Mouse (Mus musculus) embryonic facial prominence, embryonic 11.5 days (tissue): ENCODE measurements at regions not wholly inside any gene's neighbourhood (a gene's known extent, or its start where the extent isn't known, plus 50 kb on each side); places are given as distances from the start of the nearest gene placed in this dataset.

ENCODE experiments used
- ATAC-seq: fragments of 200-750 bp; cut with Nextera tagmentation; replicated peaks from 2 replicates; pipeline ENCODE4 v1.8.0; 2017; ENCODE audit warnings: low read depth; ENCODE audit not compliant: insufficient number of reproducible peaks, low FRiP score, low TSS enrichment
- DNase-seq: peaks from one replicate; pipeline ENCODE4 v3.0.0-alpha.2; 2015; ENCODE audit warnings: low spot score
- H3K27ac ChIP-seq: fragments of 300-500 bp; sonication (generic); replicated peaks from 2 replicates; pipeline ENCODE4 v1.5.1; 2014; ENCODE audit warnings: mild to moderate bottlenecking, low read depth, low read length, control low read depth
- H3K27me3 ChIP-seq: fragments of 300-500 bp; sonication (generic); 2 replicates; pipeline ENCODE4 v1.6.1; 2014; ENCODE audit warnings: mild to moderate bottlenecking, low read length, moderate library complexity, mixed read lengths; ENCODE audit not compliant: control insufficient read depth, insufficient read depth
- H3K36me3 ChIP-seq: fragments of 300-500 bp; sonication (generic); replicated peaks from 2 replicates; pipeline ENCODE4 v1.6.1; 2014; ENCODE audit warnings: low read depth, mild to moderate bottlenecking, low read length, moderate library complexity, mixed read lengths; ENCODE audit not compliant: control insufficient read depth, insufficient read depth
- H3K4me1 ChIP-seq: fragments of 300-500 bp; sonication (generic); 2 replicates; pipeline ENCODE4 v1.6.1; 2014; ENCODE audit warnings: low read length, mixed read lengths; ENCODE audit not compliant: control insufficient read depth, insufficient read depth
- H3K4me2 ChIP-seq: fragments of 300-500 bp; sonication (generic); 2 replicates; pipeline ENCODE4 v1.6.1; 2014; ENCODE audit warnings: low read depth, mild to moderate bottlenecking, control low read depth, low read length, moderate library complexity
- H3K4me3 ChIP-seq: fragments of 300-500 bp; sonication (generic); 2 replicates; pipeline ENCODE4 v1.5.1; 2014; ENCODE audit warnings: low read depth, low read length, control low read depth
- H3K9ac ChIP-seq: fragments of 300-500 bp; sonication (generic); replicated peaks from 2 replicates; pipeline ENCODE4 v1.6.1; 2014; ENCODE audit warnings: mild to moderate bottlenecking, control low read depth, low read length
- H3K9me3 ChIP-seq: fragments of 300-500 bp; sonication (generic); replicated peaks from 2 replicates; pipeline ENCODE4 v1.6.1; 2016; ENCODE audit warnings: mild to moderate bottlenecking, low read length, inconsistent platforms, mixed read lengths; ENCODE audit not compliant: control insufficient read depth
- WGBS: fragments of 180-500 bp; shearing (Covaris S2); extraction: QIAGEN DNeasy Blood & Tissue Kit; methylation state at CpG from one replicate; pipeline ENCODE4 v1.1.7; 2014; 5-methylcytosine and 5-hydroxymethylcytosine counted together

DNA sequence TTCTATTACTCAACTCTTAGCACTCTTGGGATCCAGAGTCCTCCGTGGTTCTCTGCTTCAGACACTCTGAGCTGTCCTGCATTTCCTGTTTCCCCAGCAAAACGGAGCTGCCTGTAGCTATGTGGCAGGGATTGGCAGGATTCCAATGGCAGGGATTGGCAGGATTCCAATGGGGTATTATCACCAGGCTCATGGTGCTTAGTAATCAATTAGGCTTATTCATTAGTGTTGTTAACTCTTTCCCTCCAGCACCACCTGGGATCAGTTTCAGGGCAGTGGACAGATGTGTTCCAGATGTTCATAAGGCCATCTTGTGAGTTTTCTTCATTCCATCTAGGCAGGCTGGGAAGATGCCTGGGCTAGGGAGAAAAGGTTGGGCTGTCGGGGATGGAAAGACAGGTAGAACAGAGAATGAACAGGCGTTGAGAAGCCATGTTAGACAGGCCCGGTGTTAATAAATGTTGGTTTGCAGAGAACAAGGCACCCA lies 163.5 kb downstream of the Emp1 start:
- Histone ChIP-seq H3K4me1 (no peaks in the 10 kb centered on the region), H3K4me2 (no peak overlapping the region), H3K4me3 (no peak overlapping the region), H3K9ac (no peak overlapping the region), H3K27ac (no peak overlapping the region), H3K36me3 (no peaks in the 10 kb centered on the region), H3K27me3 (no peaks in the 10 kb centered on the region), H3K9me3 (no peaks in the 10 kb centered on the region)
- DNase-seq (peak; percentile 72), ATAC-seq (peak; percentile 84)
- 35% methylated on average over 5 of the region's 5 CpGs for WGBS

DNA sequence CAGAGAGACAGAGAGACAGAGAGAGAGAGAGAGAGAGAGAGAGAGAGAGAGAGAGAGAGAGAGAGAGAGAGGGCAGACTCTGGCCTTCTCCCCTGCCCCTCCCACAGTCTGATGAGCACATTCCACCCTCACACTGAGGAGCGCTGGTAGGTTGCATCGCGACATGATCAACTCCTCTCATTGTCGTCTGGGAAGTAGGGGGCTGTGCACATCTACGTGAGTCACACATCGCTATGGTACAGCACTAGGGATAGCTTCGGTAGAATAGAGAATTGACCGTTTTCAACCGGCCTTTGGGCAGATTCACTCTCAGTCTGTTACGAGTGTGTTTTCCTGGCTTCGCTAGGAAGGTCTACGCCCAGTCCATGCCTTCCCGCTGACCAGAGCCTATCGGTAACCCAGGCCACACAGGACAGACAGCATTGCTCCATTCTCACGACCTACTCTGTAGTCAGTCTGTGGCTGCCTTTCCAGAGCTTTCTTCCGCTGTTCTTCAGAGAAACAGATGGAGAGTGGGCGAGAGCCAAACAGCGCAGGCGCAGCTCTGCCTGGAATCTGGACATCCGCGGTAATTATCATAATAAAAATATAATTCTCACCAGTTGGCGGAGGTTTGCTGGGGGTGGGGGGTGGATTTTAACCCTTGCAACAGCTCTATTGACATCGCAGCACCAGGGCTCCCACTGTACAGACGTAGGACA lies 164.3 kb downstream of the Emp1 start:
- Histone ChIP-seq H3K27me3 (no peaks in the 10 kb centered on the region), H3K4me2 (no peak overlapping the region), H3K36me3 (no peaks in the 10 kb centered on the region), H3K4me1 (no peaks in the 10 kb centered on the region), H3K9me3 (no peaks in the 10 kb centered on the region), H3K4me3 (no peak overlapping the region), H3K27ac (no peak overlapping the region), H3K9ac (no peak overlapping the region)
- 84% methylated on average over 24 of the region's 24 CpGs for WGBS
- no peak for ATAC-seq
- no peak for DNase-seq

DNA sequence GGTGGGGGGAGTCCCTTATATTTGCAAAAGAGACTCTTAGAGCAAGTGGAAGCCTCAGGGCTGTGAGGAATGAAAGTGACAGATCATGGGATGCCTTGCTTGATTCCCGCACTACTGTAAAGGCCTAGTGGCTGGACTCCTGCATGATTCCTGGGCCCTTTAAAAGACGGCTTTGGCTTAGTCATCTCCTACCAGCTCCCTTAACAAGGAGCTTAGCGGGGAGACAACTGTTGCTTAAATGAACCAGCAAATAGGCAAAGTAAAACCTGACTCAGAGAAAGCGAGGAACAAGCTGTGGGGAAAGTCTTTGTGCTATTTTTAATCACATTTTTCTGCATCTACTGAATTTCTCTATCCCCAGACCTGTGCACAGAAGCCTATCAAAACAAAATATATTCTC lies 165.5 kb downstream of the Emp1 start:
- 71% methylated on average over 4 of the region's 4 CpGs for WGBS

DNA sequence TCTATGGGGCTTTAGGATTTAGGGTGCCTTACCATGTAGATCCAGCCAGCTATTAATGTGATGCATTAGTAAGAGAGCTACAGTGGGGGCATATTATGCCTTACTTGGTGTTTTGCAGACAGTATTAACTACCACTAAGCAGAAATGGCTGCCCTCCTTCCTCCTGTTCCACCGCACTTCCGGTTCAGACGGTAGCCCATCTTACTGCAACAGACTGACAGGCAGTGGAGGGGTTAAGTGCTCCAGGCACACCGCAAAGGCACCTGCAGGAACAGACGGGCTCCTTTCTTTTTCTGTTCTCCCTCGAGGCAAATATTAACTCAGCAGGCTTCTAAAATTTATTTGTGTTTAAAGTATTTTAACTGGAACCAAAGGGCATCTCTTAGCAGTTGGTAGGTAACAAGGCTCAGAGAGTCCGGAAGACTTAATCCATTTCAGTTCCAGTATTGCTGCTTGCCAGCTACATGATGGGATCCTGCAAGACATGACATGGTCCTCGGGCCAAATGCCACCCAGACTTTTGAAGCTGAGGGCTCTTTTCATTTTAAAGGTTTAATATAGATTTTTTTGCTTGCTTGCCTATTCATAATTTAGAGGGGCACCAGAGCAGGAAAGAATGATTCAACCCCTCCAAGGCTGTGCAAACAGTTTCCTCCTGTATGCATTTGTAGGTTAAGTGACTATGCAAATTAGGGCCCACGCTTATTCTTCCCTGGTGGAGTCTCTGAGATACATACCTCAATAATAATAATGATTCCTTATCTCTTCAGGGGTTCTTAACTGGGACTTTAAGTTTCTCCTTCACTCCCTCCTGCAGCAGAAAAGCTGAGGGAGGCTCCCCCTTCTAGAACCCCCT lies 177.7 kb downstream of the Emp1 start:
- H3K27me3 ChIP-seq: no peaks in the 10 kb centered on the region
- H3K4me1 ChIP-seq: no peaks in the 10 kb centered on the region
- DNase-seq (no peak), ATAC-seq (no peak)
- H3K4me3 ChIP-seq: no peak overlapping the region
- H3K9me3 ChIP-seq: no peaks in the 10 kb centered on the region
- H3K9ac ChIP-seq: no peak overlapping the region
- no peak overlapping the region for H3K4me2 ChIP-seq
- WGBS: 41% methylated on average over 9 of the region's 9 CpGs
- H3K27ac ChIP-seq: no peak overlapping the region
- no peaks in the 10 kb centered on the region for H3K36me3 ChIP-seq

More for the DNA sequence above, 165.5 kb downstream of the Emp1 start:
- H3K4me1 ChIP-seq: no peaks in the 10 kb centered on the region
- no peaks in the 10 kb centered on the region for H3K36me3 ChIP-seq
- ATAC-seq: no peak
- H3K27ac ChIP-seq: no peak overlapping the region
- H3K4me2 ChIP-seq: no peak overlapping the region
- no peak for DNase-seq
- H3K27me3 ChIP-seq: no peaks in the 10 kb centered on the region
- H3K9me3 ChIP-seq: no peaks in the 10 kb centered on the region
- no peak overlapping the region for H3K4me3 ChIP-seq
- no peak overlapping the region for H3K9ac ChIP-seq

DNA sequence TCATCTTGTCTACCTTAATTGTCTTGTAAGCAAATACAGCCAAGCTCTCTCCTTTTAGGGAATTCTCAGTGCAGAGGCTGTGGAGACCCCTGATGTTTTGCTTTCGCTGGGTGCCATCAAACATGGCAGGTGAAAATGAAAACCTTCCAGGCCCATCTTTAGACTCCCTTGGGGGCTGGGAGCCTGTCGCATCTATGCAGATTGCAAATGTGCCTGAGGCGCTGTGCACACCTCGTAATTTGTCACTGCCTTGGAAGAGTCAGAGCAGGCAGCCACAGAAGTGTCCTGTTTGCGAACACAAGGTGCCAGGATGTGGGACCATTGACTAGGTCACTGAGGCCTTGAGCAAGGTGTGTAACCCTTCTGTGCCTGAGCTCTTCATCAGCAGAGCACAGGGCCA lies 179.2 kb downstream of the Emp1 start:
- ATAC-seq (no peak), DNase-seq (no peak)
- H3K9me3 ChIP-seq: no peaks in the 10 kb centered on the region
- no peak overlapping the region for H3K4me3 ChIP-seq
- H3K27me3 ChIP-seq: no peaks in the 10 kb centered on the region
- no peak overlapping the region for H3K27ac ChIP-seq
- H3K9ac ChIP-seq: no peak overlapping the region
- H3K4me2 ChIP-seq: no peak overlapping the region
- H3K4me1 ChIP-seq: no peaks in the 10 kb centered on the region
- 64% methylated on average over 5 of the region's 5 CpGs for WGBS
- H3K36me3 ChIP-seq: no peaks in the 10 kb centered on the region

DNA sequence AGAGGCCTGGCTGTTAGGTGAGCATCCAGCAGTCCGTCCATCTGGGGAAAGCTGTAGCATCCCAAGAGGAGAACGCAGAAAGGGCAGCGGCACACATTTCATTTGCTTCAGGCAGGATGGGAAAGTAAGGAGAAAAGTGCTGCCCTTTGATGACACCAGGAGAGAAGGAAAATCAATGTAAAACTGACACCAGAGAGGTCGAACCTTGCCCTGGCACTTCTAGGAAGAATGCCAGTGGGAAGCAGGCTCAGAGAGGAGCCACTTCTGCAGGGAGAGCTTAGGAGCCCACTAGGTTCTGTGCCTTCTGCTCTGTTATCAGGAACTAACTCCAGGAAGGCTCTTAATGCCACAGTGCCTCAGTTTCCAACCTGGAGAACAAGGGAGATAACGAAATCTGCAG lies 180.0 kb downstream of the Emp1 start:
- no peaks in the 10 kb centered on the region for H3K27me3 ChIP-seq
- no peaks in the 10 kb centered on the region for H3K36me3 ChIP-seq
- H3K9ac ChIP-seq: no peak overlapping the region; the same call in 1 of the 2 replicates
- WGBS: 55% methylated on average over 5 of the region's 5 CpGs
- ATAC-seq (no peak), DNase-seq (no peak)
- H3K27ac ChIP-seq: no peak overlapping the region
- no peaks in the 10 kb centered on the region for H3K9me3 ChIP-seq
- no peak overlapping the region for H3K4me2 ChIP-seq
- no peaks in the 10 kb centered on the region for H3K4me1 ChIP-seq
- no peak overlapping the region for H3K4me3 ChIP-seq

DNA sequence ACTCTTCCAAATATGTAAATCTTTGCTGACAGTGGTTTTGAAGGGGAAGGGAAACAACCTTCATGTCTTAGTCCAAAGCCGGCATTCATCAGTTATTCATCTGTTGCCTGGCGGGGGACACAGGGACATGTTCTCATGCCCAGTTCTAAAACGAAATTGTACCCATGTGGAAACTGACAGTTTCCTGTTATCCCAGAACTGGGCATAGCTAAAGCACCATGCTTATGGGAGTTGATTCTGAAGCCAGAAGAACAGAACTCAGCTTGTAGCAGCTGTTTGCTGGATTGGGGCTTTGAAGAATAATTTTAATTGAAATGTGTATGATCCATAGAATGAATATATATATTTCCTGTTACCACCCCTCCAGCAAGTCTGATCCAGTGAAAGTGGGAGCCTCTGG lies 181.0 kb downstream of the Emp1 start:
- Histone ChIP-seq H3K4me1 (no peaks in the 10 kb centered on the region), H3K27ac (no peak overlapping the region), H3K4me3 (no peak overlapping the region), H3K27me3 (no peaks in the 10 kb centered on the region), H3K9ac (no peak overlapping the region), H3K4me2 (no peak overlapping the region), H3K36me3 (no peaks in the 10 kb centered on the region), H3K9me3 (no peaks in the 10 kb centered on the region)
- no peak for DNase-seq
- WGBS: 72% methylated on average over 3 of the region's 3 CpGs
- ATAC-seq: no peak

DNA sequence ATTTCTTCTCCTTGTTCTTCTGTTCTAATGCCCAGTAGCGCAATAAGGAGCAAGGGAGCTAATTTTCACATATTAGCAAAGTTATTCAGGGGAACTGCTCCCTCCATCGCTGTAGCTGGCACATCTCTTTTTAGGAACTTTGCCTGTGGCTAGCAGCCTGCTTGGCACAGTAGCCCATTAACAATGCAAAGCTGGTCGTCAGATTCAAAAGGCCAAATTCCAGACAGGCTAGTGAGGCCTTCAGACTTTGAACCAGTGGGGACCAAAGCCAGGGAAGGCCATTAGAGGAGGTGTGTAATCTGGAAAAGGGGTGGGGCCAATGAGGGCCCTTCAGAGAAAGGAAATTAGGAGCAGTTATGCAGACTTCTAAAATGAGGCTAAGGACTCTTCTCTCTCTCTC lies 181.5 kb downstream of the Emp1 start:
- Histone ChIP-seq H3K27me3 (no peaks in the 10 kb centered on the region), H3K9me3 (no peaks in the 10 kb centered on the region), H3K4me3 (no peak overlapping the region), H3K27ac (no peak overlapping the region), H3K36me3 (no peaks in the 10 kb centered on the region), H3K4me1 (no peaks in the 10 kb centered on the region), H3K9ac (no peak overlapping the region), H3K4me2 (no peak overlapping the region)
- WGBS: 69% methylated on average over 3 of the region's 3 CpGs
- no peak for DNase-seq
- no peak for ATAC-seq
